Mouse (Mus musculus): ENCODE results near the gene 4930426L09Rik. TPM values are rescaled to one million over a fixed set of nuclear protein-coding genes. Genes with fewer than 3 reads are reported as not detected.

4930426L09Rik gene
- polyA plus RNA-seq, 1 experiment from 2014 or later: not detected

DNA sequence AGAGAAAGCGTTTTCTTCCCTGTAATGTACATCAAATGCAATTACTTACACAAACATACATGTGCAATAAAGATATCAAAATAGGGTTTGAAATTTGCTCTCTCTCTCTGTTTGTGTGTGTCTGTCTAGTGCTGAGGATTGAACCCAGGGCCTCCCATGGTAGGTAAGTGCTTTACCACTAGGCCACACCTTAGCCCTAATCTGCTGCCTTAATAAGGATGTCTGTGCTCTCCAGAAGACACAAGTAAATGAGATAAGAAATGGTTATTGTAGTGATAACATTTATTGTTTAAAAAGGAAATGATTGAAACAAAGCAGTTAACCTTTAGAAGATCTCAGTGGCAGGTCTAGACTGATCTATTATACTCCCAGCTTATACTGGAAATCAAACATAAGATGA is 18.7 kb downstream of the 4930426L09Rik start:
- Histone ChIP-seq H3K36me3 (ENCODE audit: control insufficient read depth, insufficient read depth, low read length) (no peaks in the 10 kb centered on the region), H3K4me3 (ENCODE audit: low read length) (no peak overlapping the region), H3K27me3 (ENCODE audit: control insufficient read depth, insufficient read depth, low read depth, low read length) (no peaks in the 10 kb centered on the region), H3K4me1 (replicated peaks; ENCODE audit: control insufficient read depth, insufficient read depth, low read length) (no peaks in the 10 kb centered on the region), H3K9me3 (ENCODE audit: control insufficient read depth, low read length) (no peaks in the 10 kb centered on the region), H3K4me2 (ENCODE audit: low read depth, low read length) (no peak overlapping the region), H3K9ac (ENCODE audit: low read length) (no peak overlapping the region), H3K27ac (ENCODE audit: low read length) (no peak overlapping the region)
- 34% methylated on average over 1 of the region's 1 CpGs for WGBS
- ATAC-seq (ENCODE audit: low read depth): no peak

DNA sequence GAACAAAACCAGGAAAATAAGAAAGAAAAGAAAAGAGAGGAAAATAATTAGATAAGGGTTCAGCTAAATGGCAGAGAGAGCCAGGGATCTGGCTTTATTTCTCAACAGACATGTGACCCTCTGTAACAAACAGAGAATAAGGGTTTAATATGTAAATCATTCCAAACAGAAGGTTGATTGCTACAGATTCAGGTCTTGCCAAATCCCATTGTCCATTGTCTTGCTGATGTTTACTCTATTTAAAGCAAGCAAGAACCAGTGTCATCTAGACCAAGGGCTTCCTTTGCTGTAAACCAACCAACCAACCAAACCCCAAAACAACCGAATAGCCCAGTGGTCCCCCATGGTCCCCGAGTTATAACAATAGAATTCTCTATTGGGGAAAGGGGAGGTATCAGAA is 19.9 kb downstream of the 4930426L09Rik start:
- 62% methylated on average over 2 of the region's 2 CpGs for WGBS
- Histone ChIP-seq H3K27me3 (ENCODE audit: control insufficient read depth, insufficient read depth, low read depth, low read length) (no peaks in the 10 kb centered on the region), H3K9ac (ENCODE audit: low read length) (no peak overlapping the region), H3K4me1 (replicated peaks; ENCODE audit: control insufficient read depth, insufficient read depth, low read length) (no peaks in the 10 kb centered on the region), H3K4me3 (ENCODE audit: low read length) (no peak overlapping the region), H3K4me2 (ENCODE audit: low read depth, low read length) (no peak overlapping the region), H3K9me3 (ENCODE audit: control insufficient read depth, low read length) (no peaks in the 10 kb centered on the region), H3K36me3 (ENCODE audit: control insufficient read depth, insufficient read depth, low read length) (no peaks in the 10 kb centered on the region), H3K27ac (ENCODE audit: low read length) (no peak overlapping the region)
- ATAC-seq (ENCODE audit: low read depth): no peak

- Histone ChIP-seq H3K4me3 (ENCODE audit: low read length) (no peak overlapping the region), H3K36me3 (ENCODE audit: control insufficient read depth, insufficient read depth, low read length) (no peaks in the 10 kb centered on the region), H3K9me3 (ENCODE audit: control insufficient read depth, low read length) (no peaks in the 10 kb centered on the region), H3K9ac (ENCODE audit: low read length) (no peak overlapping the region), H3K27me3 (ENCODE audit: control insufficient read depth, insufficient read depth, low read depth, low read length) (no peaks in the 10 kb centered on the region), H3K4me2 (ENCODE audit: low read depth, low read length) (no peak overlapping the region), H3K4me1 (replicated peaks; ENCODE audit: control insufficient read depth, insufficient read depth, low read length) (no peaks in the 10 kb centered on the region), H3K27ac (ENCODE audit: low read length) (no peak overlapping the region)
- WGBS: 67% methylated on average over 2 of the region's 2 CpGs
- no peak for ATAC-seq (ENCODE audit: low read depth)
Observed at GRCm38 (mm10) chr2:19024807-19025206, 26.7 kb downstream of the 4930426L09Rik start.

DNA sequence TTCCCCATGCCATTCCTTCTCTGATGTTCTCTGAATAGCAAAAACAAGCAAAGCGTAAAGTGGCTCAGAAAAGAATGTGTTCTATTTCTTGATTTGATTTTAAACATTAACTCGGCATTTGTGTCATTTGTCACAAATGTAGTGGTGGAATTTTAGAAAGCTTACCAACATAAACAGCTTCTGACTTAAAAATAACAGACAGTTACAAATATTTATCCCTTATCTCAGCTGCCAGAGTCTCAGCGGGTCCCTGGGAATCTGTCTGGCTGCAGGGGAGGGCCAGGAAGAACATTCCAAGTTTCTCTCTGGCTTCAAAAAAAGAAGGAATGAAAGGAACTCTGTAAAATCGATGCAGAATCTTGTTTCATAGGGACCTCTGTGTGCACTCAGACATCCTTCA is 39.3 kb downstream of the 4930426L09Rik start:
- peaks cover 8% of the 10 kb centered on the region for H3K4me1 ChIP-seq (replicated peaks; ENCODE audit: control insufficient read depth, insufficient read depth, low read length)
- no peak overlapping the region for H3K4me3 ChIP-seq (ENCODE audit: low read length)
- H3K36me3 ChIP-seq (ENCODE audit: control insufficient read depth, insufficient read depth, low read length): no peaks in the 10 kb centered on the region
- 19% methylated on average over 4 of the region's 4 CpGs for WGBS
- H3K27ac ChIP-seq (ENCODE audit: low read length): no peak overlapping the region
- H3K9ac ChIP-seq (ENCODE audit: low read length): no peak overlapping the region
- no peaks in the 10 kb centered on the region for H3K9me3 ChIP-seq (ENCODE audit: control insufficient read depth, low read length)
- ATAC-seq (ENCODE audit: low read depth): peak; percentile 52; the same call in 1 of the 2 replicates
- H3K27me3 ChIP-seq (ENCODE audit: control insufficient read depth, insufficient read depth, low read depth, low read length): no peaks in the 10 kb centered on the region
- H3K4me2 ChIP-seq (ENCODE audit: low read depth, low read length): no peak overlapping the region

DNA sequence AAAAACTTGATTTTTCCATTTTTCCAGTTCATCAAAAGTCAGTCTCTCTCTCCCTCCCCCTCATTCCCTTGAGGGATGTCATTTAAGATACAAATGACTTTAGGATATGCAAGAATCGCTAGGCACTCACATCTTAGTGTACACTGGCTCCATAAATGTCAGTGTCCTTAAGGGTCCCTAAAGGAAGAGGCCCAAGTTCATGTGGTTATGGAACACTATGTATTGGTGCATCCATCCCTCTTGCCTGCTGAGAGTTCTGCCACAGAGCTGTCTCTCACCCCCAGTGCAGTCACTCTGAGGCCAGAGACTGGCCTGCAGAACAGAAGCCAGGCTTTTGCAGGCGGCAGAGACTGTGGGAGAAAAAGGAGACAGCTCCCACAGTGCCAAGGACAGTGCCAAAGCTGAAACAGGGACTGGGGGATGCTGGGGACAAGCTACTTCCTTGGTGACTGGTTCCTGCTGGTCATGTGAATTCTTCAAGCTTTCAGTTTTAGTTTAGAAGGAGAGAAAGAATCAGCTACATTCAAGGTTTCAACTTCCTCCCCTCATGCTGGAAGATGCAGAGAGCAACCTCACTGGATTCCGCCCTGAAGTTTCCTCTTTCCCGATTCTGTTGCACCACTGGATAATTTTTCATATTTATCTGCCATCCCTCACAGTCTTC is 39.9 kb downstream of the 4930426L09Rik start:
- peak overlapping the region; percentile 57 for H3K27ac ChIP-seq (ENCODE audit: low read length)
- peak; percentile 59 for ATAC-seq (ENCODE audit: low read depth)

DNA sequence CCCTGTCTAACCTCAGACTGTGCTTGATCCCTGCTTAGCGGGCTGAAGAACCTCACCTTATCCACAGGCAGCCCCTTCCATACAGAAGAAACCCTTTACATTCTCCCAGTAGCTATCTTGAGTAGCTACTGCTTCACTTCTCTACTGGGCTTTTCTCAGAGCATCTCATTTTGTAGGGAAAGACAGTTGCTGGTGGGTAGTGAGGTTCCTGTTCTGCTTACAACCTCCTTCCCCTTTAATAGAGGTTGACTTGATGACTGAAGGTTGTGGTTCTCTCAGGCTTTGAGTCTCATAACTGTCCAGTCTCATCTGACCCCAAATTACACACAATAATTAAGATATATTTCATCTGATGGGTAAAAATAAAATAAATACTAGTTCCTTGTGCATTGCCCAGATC is 50.1 kb downstream of the 4930426L09Rik start:
- Histone ChIP-seq H3K4me2 (ENCODE audit: low read depth, low read length) (no peak overlapping the region), H3K36me3 (ENCODE audit: control insufficient read depth, insufficient read depth, low read length) (no peaks in the 10 kb centered on the region), H3K4me1 (replicated peaks; ENCODE audit: control insufficient read depth, insufficient read depth, low read length) (peaks cover 5% of the 10 kb centered on the region), H3K27ac (ENCODE audit: low read length) (no peak overlapping the region), H3K9me3 (ENCODE audit: control insufficient read depth, low read length) (no peaks in the 10 kb centered on the region), H3K4me3 (ENCODE audit: low read length) (no peak overlapping the region), H3K9ac (ENCODE audit: low read length) (no peak overlapping the region), H3K27me3 (ENCODE audit: control insufficient read depth, insufficient read depth, low read depth, low read length) (no peaks in the 10 kb centered on the region)
- ATAC-seq (ENCODE audit: low read depth): no peak
- 85% methylated on average over 1 of the region's 1 CpGs for WGBS

More for the DNA sequence above, 39.9 kb downstream of the 4930426L09Rik start:
- Histone ChIP-seq H3K27me3 (ENCODE audit: control insufficient read depth, insufficient read depth, low read depth, low read length) (no peaks in the 10 kb centered on the region), H3K9me3 (ENCODE audit: control insufficient read depth, low read length) (no peaks in the 10 kb centered on the region), H3K4me3 (ENCODE audit: low read length) (no peak overlapping the region), H3K36me3 (ENCODE audit: control insufficient read depth, insufficient read depth, low read length) (no peaks in the 10 kb centered on the region), H3K4me1 (replicated peaks; ENCODE audit: control insufficient read depth, insufficient read depth, low read length) (peaks cover 8% of the 10 kb centered on the region), H3K4me2 (ENCODE audit: low read depth, low read length) (0 out of 2 replicates have a peak overlapping the region, but pooled peaks have one; percentile 2), H3K9ac (ENCODE audit: low read length) (peak overlapping the region; percentile 32)
- 46% methylated on average over 4 of the region's 4 CpGs for WGBS

- Histone ChIP-seq H3K4me3 (ENCODE audit: low read length) (no peak overlapping the region), H3K27me3 (ENCODE audit: control insufficient read depth, insufficient read depth, low read depth, low read length) (no peaks in the 10 kb centered on the region), H3K9ac (ENCODE audit: low read length) (no peak overlapping the region), H3K36me3 (ENCODE audit: control insufficient read depth, insufficient read depth, low read length) (no peaks in the 10 kb centered on the region), H3K4me1 (replicated peaks; ENCODE audit: control insufficient read depth, insufficient read depth, low read length) (peaks cover 5% of the 10 kb centered on the region), H3K4me2 (ENCODE audit: low read depth, low read length) (no peak overlapping the region), H3K9me3 (ENCODE audit: control insufficient read depth, low read length) (no peaks in the 10 kb centered on the region), H3K27ac (ENCODE audit: low read length) (no peak overlapping the region)
- WGBS: 80% methylated on average over 1 of the region's 1 CpGs
- ATAC-seq (ENCODE audit: low read depth): no peak
Observed at GRCm38 (mm10) chr2:19049341-19049740, 51.2 kb downstream of the 4930426L09Rik start.

Other genes with a start within 250 kb of the 4930426L09Rik start
- gene Pip4k2a, start 217 bp upstream of the 4930426L09Rik start, polyA plus RNA-seq (2015; fragmentation: Nextera tagmentation; extraction: Ambion mirVana): 6.7 and 7.4 TPM in 2 replicates
- gene Armc3, start 201.0 kb downstream of the 4930426L09Rik start, polyA plus RNA-seq (2015; fragmentation: Nextera tagmentation; extraction: Ambion mirVana): 2.0 and 2.2 TPM in 2 replicates